Mouse (Mus musculus): Measurements from ENCODE around the gene Cd8a. TPM values are rescaled to one million over a fixed set of nuclear protein-coding genes. Genes with fewer than 3 reads are reported as not detected.
"Not testable (repeated sequence)": the region's sequence is repeated elsewhere in the genome, so short reads cannot be mapped to it uniquely, and the experiment has no call there.

Cd8a gene
- 0.03 and 0.04 TPM in 2 replicates for polyA plus RNA-seq (2012; rRNA removed)
- polyA plus RNA-seq (2014; fragmentation: Nextera tagmentation; extraction: Ambion mirVana) = not detected in 2 replicates

- Histone ChIP-seq H3K4me3 (replicated peaks; ENCODE audit: low read length) (no peak within 1 kb of the TSS), H3K9me3 (ENCODE audit: control insufficient read depth, low read length) (no peaks in the 10 kb centered on the region), H3K4me2 (replicated peaks; ENCODE audit: low read depth, low read length, severe bottlenecking) (no peak within 1 kb of the TSS), H3K9ac (ENCODE audit: low read depth, low read length, severe bottlenecking) (no peak within 1 kb of the TSS), H3K36me3 (ENCODE audit: control insufficient read depth, insufficient read depth, low read length) (no peaks in the 10 kb centered on the region), H3K27me3 (ENCODE audit: control insufficient read depth, insufficient read depth, low read length) (no peaks in the 10 kb centered on the region), H3K4me1 (ENCODE audit: control insufficient read depth, insufficient read depth, low read length) (no peaks in the 10 kb centered on the region), H3K27ac (replicated peaks; ENCODE audit: low read depth, low read length) (no peak within 1 kb of the TSS)
- no peak for TF ChIP-seq POLR2A (IDR thresholded peaks at IDR 0.05; ENCODE audit: borderline replicate concordance, extremely low read depth, insufficient read depth, insufficient read length)
- WGBS = 83% methylated on average over 14 of the region's 14 CpGs
- ATAC-seq (ENCODE audit: low FRiP score, low read depth) (no peak), DNase-seq (ENCODE audit: low spot score) (no peak)
Measured at GRCm38 (mm10) chr6:71373249-71373775, at the start of gene Cd8a. TSS of gene Cd8a (plus strand) at chr6:71373427.

GRCm38 (mm10) chr6:71324816-71325215 is 48.4 kb upstream of the Cd8a start:
- 85% methylated on average over 9 of the region's 9 CpGs for WGBS
- H3K36me3 ChIP-seq (ENCODE audit: control insufficient read depth, insufficient read depth, low read length) = no peaks in the 10 kb centered on the region
- no peaks in the 10 kb centered on the region for H3K9me3 ChIP-seq (ENCODE audit: control insufficient read depth, low read length)
- H3K27ac ChIP-seq (replicated peaks; ENCODE audit: low read depth, low read length) = no peak overlapping the region
- H3K27me3 ChIP-seq (ENCODE audit: control insufficient read depth, insufficient read depth, low read length) = no peaks in the 10 kb centered on the region
- TF ChIP-seq POLR2A (IDR thresholded peaks at IDR 0.05; ENCODE audit: borderline replicate concordance, extremely low read depth, insufficient read depth, insufficient read length) = no peak
- H3K4me1 ChIP-seq (ENCODE audit: control insufficient read depth, insufficient read depth, low read length) = no peaks in the 10 kb centered on the region
- DNase-seq (ENCODE audit: low spot score) (no peak), ATAC-seq (ENCODE audit: low FRiP score, low read depth) (no peak)
- no peak overlapping the region for H3K4me3 ChIP-seq (replicated peaks; ENCODE audit: low read length)
- H3K9ac ChIP-seq (ENCODE audit: low read depth, low read length, severe bottlenecking) = no peak overlapping the region
- H3K4me2 ChIP-seq (replicated peaks; ENCODE audit: low read depth, low read length, severe bottlenecking) = no peak overlapping the region

GRCm38 (mm10) chr6:71329881-71330280 is 43.3 kb upstream of the Cd8a start:
- no peaks in the 10 kb centered on the region for H3K27me3 ChIP-seq (ENCODE audit: control insufficient read depth, insufficient read depth, low read length)
- DNase-seq (ENCODE audit: low spot score) (no peak), ATAC-seq (ENCODE audit: low FRiP score, low read depth) (no peak)
- H3K9me3 ChIP-seq (ENCODE audit: control insufficient read depth, low read length) = no peaks in the 10 kb centered on the region
- no peak for TF ChIP-seq POLR2A (IDR thresholded peaks at IDR 0.05; ENCODE audit: borderline replicate concordance, extremely low read depth, insufficient read depth, insufficient read length)
- H3K27ac ChIP-seq (replicated peaks; ENCODE audit: low read depth, low read length) = no peak overlapping the region
- WGBS = 84% methylated on average over 6 of the region's 6 CpGs
- no peaks in the 10 kb centered on the region for H3K4me1 ChIP-seq (ENCODE audit: control insufficient read depth, insufficient read depth, low read length)
- H3K9ac ChIP-seq (ENCODE audit: low read depth, low read length, severe bottlenecking) = no peak overlapping the region
- H3K4me3 ChIP-seq (replicated peaks; ENCODE audit: low read length) = no peak overlapping the region
- H3K4me2 ChIP-seq (replicated peaks; ENCODE audit: low read depth, low read length, severe bottlenecking) = no peak overlapping the region
- no peaks in the 10 kb centered on the region for H3K36me3 ChIP-seq (ENCODE audit: control insufficient read depth, insufficient read depth, low read length)

DNA sequence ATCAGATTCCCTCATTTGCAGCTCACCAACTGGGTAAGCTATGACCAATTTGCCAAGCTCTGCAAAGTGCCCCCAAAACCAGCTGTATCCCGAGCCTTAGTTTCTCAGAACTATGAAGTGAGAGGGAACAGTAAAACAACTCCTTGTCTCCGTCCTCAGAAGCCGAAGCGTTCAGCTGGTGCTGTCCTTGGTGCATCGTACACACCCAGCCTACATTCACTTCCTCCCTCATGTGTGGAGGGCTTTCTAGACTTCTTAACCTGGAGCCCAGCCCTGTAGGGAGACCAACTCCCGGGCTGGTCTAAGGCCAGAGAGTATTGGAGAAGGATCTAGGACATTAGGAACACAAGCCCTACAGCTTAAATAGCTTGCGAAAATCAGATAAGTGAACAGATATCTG is 42.7 kb upstream of the Cd8a start:
- Histone ChIP-seq H3K9me3 (ENCODE audit: control insufficient read depth, low read length) (no peaks in the 10 kb centered on the region), H3K9ac (ENCODE audit: low read depth, low read length, severe bottlenecking) (no peak overlapping the region), H3K4me3 (replicated peaks; ENCODE audit: low read length) (no peak overlapping the region), H3K27ac (replicated peaks; ENCODE audit: low read depth, low read length) (no peak overlapping the region), H3K27me3 (ENCODE audit: control insufficient read depth, insufficient read depth, low read length) (no peaks in the 10 kb centered on the region), H3K36me3 (ENCODE audit: control insufficient read depth, insufficient read depth, low read length) (no peaks in the 10 kb centered on the region), H3K4me1 (ENCODE audit: control insufficient read depth, insufficient read depth, low read length) (no peaks in the 10 kb centered on the region), H3K4me2 (replicated peaks; ENCODE audit: low read depth, low read length, severe bottlenecking) (no peak overlapping the region)
- no peak for ATAC-seq (ENCODE audit: low FRiP score, low read depth)
- DNase-seq (ENCODE audit: low spot score) = no peak
- 82% methylated on average over 7 of the region's 7 CpGs for WGBS
- no peak for TF ChIP-seq POLR2A (IDR thresholded peaks at IDR 0.05; ENCODE audit: borderline replicate concordance, extremely low read depth, insufficient read depth, insufficient read length)

- not testable (repeated sequence) for H3K4me1 ChIP-seq (ENCODE audit: control insufficient read depth, insufficient read depth, low read length); H3K27me3 ChIP-seq (ENCODE audit: control insufficient read depth, insufficient read depth, low read length); H3K9me3 ChIP-seq (ENCODE audit: control insufficient read depth, low read length); H3K4me2 ChIP-seq (replicated peaks; ENCODE audit: low read depth, low read length, severe bottlenecking); H3K36me3 ChIP-seq (ENCODE audit: control insufficient read depth, insufficient read depth, low read length); DNase-seq (ENCODE audit: low spot score); ATAC-seq (ENCODE audit: low FRiP score, low read depth); H3K4me3 ChIP-seq (replicated peaks; ENCODE audit: low read length); H3K9ac ChIP-seq (ENCODE audit: low read depth, low read length, severe bottlenecking); H3K27ac ChIP-seq (replicated peaks; ENCODE audit: low read depth, low read length)
- WGBS = 93% methylated on average over 1 of the region's 4 CpGs
Measured at GRCm38 (mm10) chr6:71331491-71331890, 41.7 kb upstream of the Cd8a start.
